Mouse (Mus musculus): ENCODE measurements around the gene Cbx1. TPM values are rescaled to one million over a fixed set of nuclear protein-coding genes. Genes with fewer than 3 reads are reported as not detected.
"Not testable (repeated sequence)": the region's sequence is repeated elsewhere in the genome, so short reads cannot be mapped to it uniquely, and the experiment has no call there.

Cbx1 gene
- polyA plus RNA-seq, 1 experiment: 1.5 TPM

GRCm38 (mm10) chr11:96771274-96771975, 17.5 kb upstream of the Cbx1 start:
- no peaks in the 10 kb centered on the region for H3K9me3 ChIP-seq (ENCODE audit: control insufficient read depth, low read length)
- H3K4me3 ChIP-seq (replicated peaks): no peak overlapping the region
- peaks cover 76% of the 10 kb centered on the region for H3K36me3 ChIP-seq (ENCODE audit: control insufficient read depth)
- peaks cover 14% of the 10 kb centered on the region for H3K4me1 ChIP-seq (ENCODE audit: control insufficient read depth)
- no peaks in the 10 kb centered on the region for H3K27me3 ChIP-seq (ENCODE audit: control insufficient read depth)
- TF ChIP-seq GATA1 (IDR thresholded peaks at IDR 0.05; ENCODE audit: low read length) (no peak), TAL1 (IDR thresholded peaks at IDR 0.05; ENCODE audit: low read length) (no peak)

- TF ChIP-seq GATA1 (IDR thresholded peaks at IDR 0.05; ENCODE audit: low read length) (no peak), TAL1 (IDR thresholded peaks at IDR 0.05; ENCODE audit: low read length) (no peak)
- Histone ChIP-seq H3K4me1 (ENCODE audit: control insufficient read depth) (peaks cover 23% of the 10 kb centered on the region), H3K4me3 (replicated peaks) (no peak overlapping the region), H3K36me3 (ENCODE audit: control insufficient read depth) (peaks cover 72% of the 10 kb centered on the region), H3K9me3 (ENCODE audit: control insufficient read depth, low read length) (no peaks in the 10 kb centered on the region), H3K27me3 (ENCODE audit: control insufficient read depth) (no peaks in the 10 kb centered on the region)
Observed at GRCm38 (mm10) chr11:96772413-96772812, 16.5 kb upstream of the Cbx1 start.

GRCm38 (mm10) chr11:96774536-96774935, 14.4 kb upstream of the Cbx1 start:
- Histone ChIP-seq H3K4me1 (ENCODE audit: control insufficient read depth) (peaks cover 32% of the 10 kb centered on the region), H3K27me3 (ENCODE audit: control insufficient read depth) (no peaks in the 10 kb centered on the region), H3K9me3 (ENCODE audit: control insufficient read depth, low read length) (no peaks in the 10 kb centered on the region), H3K4me3 (replicated peaks) (no peak overlapping the region), H3K36me3 (ENCODE audit: control insufficient read depth) (peaks cover 51% of the 10 kb centered on the region)
- TF ChIP-seq TAL1 (IDR thresholded peaks at IDR 0.05; ENCODE audit: low read length) (no peak), GATA1 (IDR thresholded peaks at IDR 0.05; ENCODE audit: low read length) (no peak)

- peaks cover 46% of the 10 kb centered on the region for H3K36me3 ChIP-seq (ENCODE audit: control insufficient read depth)
- no peak for TF ChIP-seq GATA1 (IDR thresholded peaks at IDR 0.05; ENCODE audit: low read length)
- no peak for TF ChIP-seq TAL1 (IDR thresholded peaks at IDR 0.05; ENCODE audit: low read length)
- H3K4me1 ChIP-seq (ENCODE audit: control insufficient read depth): peaks cover 32% of the 10 kb centered on the region
- no peaks in the 10 kb centered on the region for H3K27me3 ChIP-seq (ENCODE audit: control insufficient read depth)
- H3K9me3 ChIP-seq (ENCODE audit: control insufficient read depth, low read length): no peaks in the 10 kb centered on the region
- H3K4me3 ChIP-seq (replicated peaks): no peak overlapping the region
Observed at GRCm38 (mm10) chr11:96775063-96775462, 13.9 kb upstream of the Cbx1 start.

GRCm38 (mm10) chr11:96775665-96776064, 13.3 kb upstream of the Cbx1 start:
- no peaks in the 10 kb centered on the region for H3K9me3 ChIP-seq (ENCODE audit: control insufficient read depth, low read length)
- TF ChIP-seq GATA1 (IDR thresholded peaks at IDR 0.05; ENCODE audit: low read length) (no peak), TAL1 (IDR thresholded peaks at IDR 0.05; ENCODE audit: low read length) (no peak)
- peaks cover 32% of the 10 kb centered on the region for H3K4me1 ChIP-seq (ENCODE audit: control insufficient read depth)
- peaks cover 40% of the 10 kb centered on the region for H3K36me3 ChIP-seq (ENCODE audit: control insufficient read depth)
- no peak overlapping the region for H3K4me3 ChIP-seq (replicated peaks)
- no peaks in the 10 kb centered on the region for H3K27me3 ChIP-seq (ENCODE audit: control insufficient read depth)

GRCm38 (mm10) chr11:96776068-96776467, 12.9 kb upstream of the Cbx1 start:
- TF ChIP-seq GATA1 (IDR thresholded peaks at IDR 0.05; ENCODE audit: low read length): no peak
- TF ChIP-seq TAL1 (IDR thresholded peaks at IDR 0.05; ENCODE audit: low read length): no peak
- H3K4me3 ChIP-seq (replicated peaks): peak overlapping the region; percentile 73
- H3K27me3 ChIP-seq (ENCODE audit: control insufficient read depth): no peaks in the 10 kb centered on the region
- H3K9me3 ChIP-seq (ENCODE audit: control insufficient read depth, low read length): no peaks in the 10 kb centered on the region
- H3K4me1 ChIP-seq (ENCODE audit: control insufficient read depth): peaks cover 32% of the 10 kb centered on the region
- H3K36me3 ChIP-seq (ENCODE audit: control insufficient read depth): peaks cover 36% of the 10 kb centered on the region

- Histone ChIP-seq H3K36me3 (ENCODE audit: control insufficient read depth) (peaks cover 24% of the 10 kb centered on the region), H3K4me3 (replicated peaks) (peak within 1 kb of the TSS; percentile 73), H3K4me1 (ENCODE audit: control insufficient read depth) (peaks cover 32% of the 10 kb centered on the region), H3K27me3 (ENCODE audit: control insufficient read depth) (no peaks in the 10 kb centered on the region), H3K9me3 (ENCODE audit: control insufficient read depth, low read length) (no peaks in the 10 kb centered on the region)
- TF ChIP-seq TAL1 (IDR thresholded peaks at IDR 0.05; ENCODE audit: low read length): no peak
- TF ChIP-seq GATA1 (IDR thresholded peaks at IDR 0.05; ENCODE audit: low read length): no peak
Observed at GRCm38 (mm10) chr11:96776968-96777962, 11.7 kb upstream of the Cbx1 start, which contains the start of gene Snx11. Gene Snx11, minus strand, starts transcription at chr11:96777559.

- not testable (repeated sequence) for H3K9me3 ChIP-seq (ENCODE audit: control insufficient read depth, low read length); H3K27me3 ChIP-seq (ENCODE audit: control insufficient read depth)
- Histone ChIP-seq H3K4me1 (ENCODE audit: control insufficient read depth) (peaks cover 32% of the 10 kb centered on the region), H3K36me3 (ENCODE audit: control insufficient read depth) (peaks cover 16% of the 10 kb centered on the region), H3K4me3 (replicated peaks) (peak overlapping the region; percentile 73)
Observed at GRCm38 (mm10) chr11:96778061-96778627, 10.8 kb upstream of the Cbx1 start.

- no peaks in the 10 kb centered on the region for H3K9me3 ChIP-seq (ENCODE audit: control insufficient read depth, low read length)
- H3K27me3 ChIP-seq (ENCODE audit: control insufficient read depth): no peaks in the 10 kb centered on the region
- TF ChIP-seq TAL1 (IDR thresholded peaks at IDR 0.05; ENCODE audit: low read length) (no peak), GATA1 (IDR thresholded peaks at IDR 0.05; ENCODE audit: low read length) (no peak)
- H3K36me3 ChIP-seq (ENCODE audit: control insufficient read depth): no peaks in the 10 kb centered on the region; the same call in 1 of the 2 replicates
- no peak overlapping the region for H3K4me3 ChIP-seq (replicated peaks)
- H3K4me1 ChIP-seq (ENCODE audit: control insufficient read depth): peaks cover 28% of the 10 kb centered on the region
Observed at GRCm38 (mm10) chr11:96780306-96780705, 8.6 kb upstream of the Cbx1 start.

All from erythroblast, embryonic 14.5 days (primary cell).